Mouse (Mus musculus): ENCODE data around the gene Urad. TPM values are rescaled to one million over a fixed set of nuclear protein-coding genes. Genes with fewer than 3 reads are reported as not detected.

Urad gene
- polyA plus RNA-seq, 1 experiment from 2014 or later, result not detected

DNA sequence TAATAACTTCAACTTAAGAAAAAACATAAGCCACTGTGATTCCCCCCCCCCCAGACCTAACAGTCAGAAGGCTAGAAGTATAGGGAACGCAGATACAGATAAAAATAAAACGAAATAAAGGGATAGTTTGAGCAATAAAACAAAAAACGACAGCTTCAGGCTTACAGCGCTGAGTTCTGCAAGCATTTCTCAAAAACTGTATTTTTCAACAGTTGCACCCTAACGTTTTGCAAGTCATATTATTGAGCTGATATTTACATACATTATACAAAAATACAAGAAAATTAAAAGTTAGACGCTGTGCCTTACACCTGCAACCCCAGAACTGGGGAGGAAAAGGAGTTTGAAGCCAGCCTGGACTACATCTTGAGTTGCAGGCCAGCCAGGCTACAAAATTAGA, 52.9 kb downstream of the Urad start:
- no peaks in the 10 kb centered on the region for H3K36me3 ChIP-seq (replicated peaks)
- H3K9ac ChIP-seq, result no peak overlapping the region
- H3K27ac ChIP-seq, result no peak overlapping the region
- no peak overlapping the region for H3K4me2 ChIP-seq
- no peak overlapping the region for H3K4me3 ChIP-seq
- no peaks in the 10 kb centered on the region for H3K9me3 ChIP-seq
- H3K27me3 ChIP-seq (replicated peaks), result peaks cover 90% of the 10 kb centered on the region
- ATAC-seq (replicated peaks), result no peak
- WGBS, result 9% methylated on average over 6 of the region's 6 CpGs
- peaks cover 2% of the 10 kb centered on the region; the same call in 1 of the 2 replicates for H3K4me1 ChIP-seq

DNA sequence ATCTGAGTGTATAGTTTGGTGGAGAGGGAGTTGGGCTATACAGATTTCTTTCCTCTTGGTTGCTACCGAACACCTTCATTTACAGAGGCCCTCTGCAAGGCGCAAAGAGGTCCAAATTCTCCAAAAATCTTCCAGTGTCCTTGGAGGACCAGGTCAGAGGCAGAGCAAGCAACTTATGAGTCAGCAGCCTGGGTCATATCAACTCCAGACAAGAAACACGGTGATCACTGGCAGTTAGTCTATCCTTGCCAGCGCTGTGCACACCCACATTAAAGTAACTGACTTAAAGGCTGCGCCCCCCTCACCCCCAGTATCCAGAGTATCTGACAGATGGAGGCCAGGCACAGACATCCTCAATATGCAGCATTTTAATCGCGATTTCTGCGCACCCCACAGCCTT, 53.5 kb downstream of the Urad start:
- Histone ChIP-seq H3K4me3 (no peak overlapping the region), H3K9ac (no peak overlapping the region), H3K27ac (no peak overlapping the region), H3K4me1 (no peaks in the 10 kb centered on the region; the same call in 1 of the 2 replicates), H3K27me3 (replicated peaks) (peaks cover 91% of the 10 kb centered on the region), H3K4me2 (no peak overlapping the region), H3K9me3 (no peaks in the 10 kb centered on the region), H3K36me3 (replicated peaks) (no peaks in the 10 kb centered on the region)
- ATAC-seq (replicated peaks), result no peak
- WGBS, result 1% methylated on average over 8 of the region's 8 CpGs

DNA sequence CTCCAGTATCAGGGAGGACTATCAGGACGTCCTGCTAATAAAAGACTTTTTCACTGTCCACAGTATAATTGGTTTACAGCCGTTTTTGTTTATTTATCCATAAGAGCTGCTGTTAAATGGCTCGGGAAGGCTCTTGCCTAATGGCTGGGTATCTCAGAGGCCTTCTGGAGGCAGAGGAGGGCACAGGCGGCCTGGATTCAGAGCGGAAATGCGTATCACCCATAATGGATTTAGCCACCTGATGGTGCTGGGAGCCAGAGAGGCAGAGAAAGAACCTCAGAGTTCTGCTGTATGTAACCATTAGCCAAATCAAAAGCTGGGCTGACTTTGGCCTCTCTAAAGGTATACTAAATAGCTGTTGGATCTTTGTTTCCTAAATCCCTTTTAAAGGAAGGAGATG, 54.8 kb downstream of the Urad start:
- Histone ChIP-seq H3K27ac (no peak overlapping the region), H3K9ac (no peak overlapping the region), H3K4me2 (no peak overlapping the region), H3K36me3 (replicated peaks) (no peaks in the 10 kb centered on the region), H3K9me3 (no peaks in the 10 kb centered on the region), H3K4me1 (no peaks in the 10 kb centered on the region; the same call in 1 of the 2 replicates), H3K27me3 (replicated peaks) (peaks cover 84% of the 10 kb centered on the region), H3K4me3 (no peak overlapping the region)
- ATAC-seq (replicated peaks), result no peak
- 15% methylated on average over 6 of the region's 6 CpGs for WGBS

Small RNA genes within 50 kb of the gene (microRNA-seq; reads per million reads assigned to microRNA genes)
- gene Mir7k, result not detected

Other genes starting within 250 kb of the Urad start
- 3.9 and 4.0 TPM in 2 replicates for gene Lnx2, start 245.9 kb downstream of the Urad start, polyA plus RNA-seq (2015; fragmentation: Nextera tagmentation; extraction: Ambion mirVana)
- 95.6 and 96.5 TPM in 2 replicates for gene Polr1d, start 245.4 kb downstream of the Urad start, polyA plus RNA-seq (2015; fragmentation: Nextera tagmentation; extraction: Ambion mirVana)
- 5.5 and 6.7 TPM in 2 replicates for gene Gsx1, start 133.7 kb downstream of the Urad start, polyA plus RNA-seq (2015; fragmentation: Nextera tagmentation; extraction: Ambion mirVana)
- gene Pdx1, start 52.5 kb downstream of the Urad start, polyA plus RNA-seq (2015; fragmentation: Nextera tagmentation; extraction: Ambion mirVana), result not detected in 2 replicates
- not detected in 2 replicates for gene Cdx2, start 15.2 kb downstream of the Urad start, polyA plus RNA-seq (2015; fragmentation: Nextera tagmentation; extraction: Ambion mirVana)
- 0.54 and 0.77 TPM in 2 replicates for gene Flt3, start 78.0 kb upstream of the Urad start, polyA plus RNA-seq (2015; fragmentation: Nextera tagmentation; extraction: Ambion mirVana)
- gene Pan3, start 107.7 kb upstream of the Urad start, polyA plus RNA-seq (2015; fragmentation: Nextera tagmentation; extraction: Ambion mirVana), result 59.6 and 66.0 TPM in 2 replicates